ENCODE assay signal across 8 mouse cellular contexts in genomic region chr9:119322289-119323259, GRCm38 (mm10). TPM values are rescaled to one million over a fixed set of nuclear protein-coding genes. Genes with fewer than 3 reads are reported as not detected.
DNase-seq lines count a peak whose midpoint lies in the region; ATAC-seq and TF ChIP-seq lines count a peak whose summit lies in the region.

Oxsr1 (minus strand) TSS chr9:119322427.

- TF ChIP-seq CTCF in G1E (IDR thresholded peaks at IDR 0.05; ENCODE audit: low read depth, low read length) = no peak
- peak; percentile 77 for TF ChIP-seq CTCF in layer of hippocampus, adult 2 months (conservative IDR thresholded peaks at IDR 0.05)
- peak; percentile 57 for TF ChIP-seq CTCF in lung, embryonic 14.5 days (IDR thresholded peaks at IDR 0.05; ENCODE audit: low read depth)
- 0 out of 2 replicates have a peak, but pooled peaks have one; percentile 38 for TF ChIP-seq CTCF in olfactory bulb, adult 2 months (IDR thresholded peaks at IDR 0.05; ENCODE audit: insufficient read depth, low read depth, low read length)
- 0 out of 2 replicates have a peak, but pooled peaks have one; percentile 42 for TF ChIP-seq CTCF in thymus, adult 2 months (IDR thresholded peaks at IDR 0.05; ENCODE audit: borderline replicate concordance, control insufficient read depth, extremely low read depth, insufficient read depth, low read length, poor library complexity)

- intact Hi-C loops in heart, postnatal 36 days (cut with DNase I) = loop anchor here (1.0 kb wide), 1 partner anchor 18 kb away; no protein-coding TSS in a partner anchor

- peak within 1 kb of the TSS; percentile 72 for H3K4me2 ChIP-seq in forebrain, embryonic 16.5 days (ENCODE audit: low read length)
- H3K4me2 ChIP-seq in lung, embryonic 14.5 days = peak within 1 kb of the TSS; percentile 96

- no peaks in the 10 kb centered on the region for H3K27me3 ChIP-seq in G1E (ENCODE audit: insufficient read depth, low read length)
- no peaks in the 10 kb centered on the region for H3K27me3 ChIP-seq in forebrain, embryonic 16.5 days (replicated peaks; ENCODE audit: control insufficient read depth, insufficient read depth, low read length)
- no peaks in the 10 kb centered on the region for H3K27me3 ChIP-seq in lung, embryonic 14.5 days (ENCODE audit: insufficient read depth, low read length)
- no peaks in the 10 kb centered on the region for H3K27me3 ChIP-seq in thymus, adult 2 months (ENCODE audit: control insufficient read depth, insufficient read depth, low read length)

- peak; percentile 92 for ATAC-seq in G1E (ENCODE audit: extremely low read depth, insufficient number of reproducible peaks, low FRiP score, poor library complexity, severe bottlenecking)
- ATAC-seq in forebrain, embryonic 16.5 days = peak; percentile 98
- ATAC-seq in lung, embryonic 14.5 days (ENCODE audit: insufficient read depth) = peak; percentile 97

- WGBS in forebrain, embryonic 16.5 days = under 1% methylated on average over 76 of the region's 76 CpGs
- under 1% methylated on average over 76 of the region's 76 CpGs for WGBS in lung, embryonic 14.5 days
- WGBS in olfactory bulb, adult 2 months = under 1% methylated on average over 75 of the region's 76 CpGs
- WGBS in thymus, adult 2 months = under 1% methylated on average over 76 of the region's 76 CpGs

- H3K4me1 ChIP-seq in G1E (ENCODE audit: insufficient read depth, low read depth, low read length) = peaks cover 42% of the 10 kb centered on the region
- H3K4me1 ChIP-seq in forebrain, embryonic 16.5 days (replicated peaks; ENCODE audit: control insufficient read depth, insufficient read depth, low read length) = peaks cover 19% of the 10 kb centered on the region
- no peaks in the 10 kb centered on the region for H3K4me1 ChIP-seq in lung, embryonic 14.5 days (ENCODE audit: insufficient read depth)
- H3K4me1 ChIP-seq in olfactory bulb, adult 2 months (ENCODE audit: control insufficient read depth, insufficient read depth, low read length) = peaks cover 7% of the 10 kb centered on the region; the same call in 1 of the 2 replicates
- H3K4me1 ChIP-seq in thymus, adult 2 months (replicated peaks; ENCODE audit: control insufficient read depth, insufficient read depth, low read length) = peaks cover 9% of the 10 kb centered on the region

- DNase-seq in G1E (ENCODE audit: low spot score) = peak; percentile 93
- peak; percentile 99 for DNase-seq in cerebellum, adult 18-20 months
- DNase-seq in heart, postnatal 36 days = peak; percentile 99
- DNase-seq in layer of hippocampus, adult 2 months (ENCODE audit: low spot score in 2 of 2) = peak; percentile 97 to 99
- peak; percentile 99 for DNase-seq in lung, embryonic 14.5 days
- peak; percentile 98 for DNase-seq in thymus, adult 2 months

- H3K36me3 ChIP-seq in G1E (replicated peaks) = peaks cover 21% of the 10 kb centered on the region
- no peaks in the 10 kb centered on the region for H3K36me3 ChIP-seq in forebrain, embryonic 16.5 days (ENCODE audit: control insufficient read depth, insufficient read depth)
- no peaks in the 10 kb centered on the region for H3K36me3 ChIP-seq in lung, embryonic 14.5 days (ENCODE audit: insufficient read depth)
- H3K36me3 ChIP-seq in thymus, adult 2 months (ENCODE audit: control insufficient read depth, insufficient read depth, low read length) = no peaks in the 10 kb centered on the region

- peak within 1 kb of the TSS; percentile 95 for H3K27ac ChIP-seq in forebrain, embryonic 16.5 days (ENCODE audit: low read length)
- H3K27ac ChIP-seq in layer of hippocampus, adult 2 months = peak within 1 kb of the TSS; percentile 100
- H3K27ac ChIP-seq in lung, embryonic 14.5 days (ENCODE audit: low read depth) = peak within 1 kb of the TSS; percentile 91
- H3K27ac ChIP-seq in olfactory bulb, adult 2 months (ENCODE audit: insufficient read depth, low read depth, low read length) = peak within 1 kb of the TSS; percentile 97
- H3K27ac ChIP-seq in thymus, adult 2 months (ENCODE audit: control insufficient read depth, insufficient read depth, low read length) = peak within 1 kb of the TSS; percentile 83

- peak; percentile 60; the same call in 1 of the 2 replicates for TF ChIP-seq POLR2A in olfactory bulb, adult 2 months (IDR thresholded peaks at IDR 0.05; ENCODE audit: insufficient read depth, low read depth, low read length)
- peak; percentile 53 for TF ChIP-seq POLR2A in thymus, adult 2 months (IDR thresholded peaks at IDR 0.05; ENCODE audit: control insufficient read depth, extremely low read depth, insufficient read depth, low read length, poor library complexity)

- peak within 1 kb of the TSS; percentile 99 for H3K4me3 ChIP-seq in G1E (ENCODE audit: low read depth, low read length)
- H3K4me3 ChIP-seq in forebrain, embryonic 16.5 days (replicated peaks; ENCODE audit: low read length) = peak within 1 kb of the TSS; percentile 69
- H3K4me3 ChIP-seq in layer of hippocampus, adult 2 months = peak within 1 kb of the TSS; percentile 96
- H3K4me3 ChIP-seq in lung, embryonic 14.5 days (ENCODE audit: low read depth, low read length) = peak within 1 kb of the TSS; percentile 91
- H3K4me3 ChIP-seq in olfactory bulb, adult 2 months (ENCODE audit: insufficient read depth, low read depth, low read length) = peak within 1 kb of the TSS; percentile 65
- peak within 1 kb of the TSS; percentile 52 for H3K4me3 ChIP-seq in thymus, adult 2 months (ENCODE audit: control insufficient read depth, insufficient read depth, low read length)

- no peaks in the 10 kb centered on the region for H3K9me3 ChIP-seq in G1E (replicated peaks)
- no peaks in the 10 kb centered on the region for H3K9me3 ChIP-seq in forebrain, embryonic 16.5 days (ENCODE audit: control insufficient read depth, low read length)
- H3K9me3 ChIP-seq in lung, embryonic 14.5 days (ENCODE audit: low read depth, low read length) = no peaks in the 10 kb centered on the region

- peak within 1 kb of the TSS; percentile 68 for H3K9ac ChIP-seq in forebrain, embryonic 16.5 days (replicated peaks; ENCODE audit: low read depth, low read length)
- peak within 1 kb of the TSS; percentile 83 for H3K9ac ChIP-seq in lung, embryonic 14.5 days

RNA-seq across cellular contexts. Expression of gene Oxsr1, which starts in this region (rescaled TPM):
- 35.4 and 59.7 TPM in 2 replicates for total RNA-seq in G1E (2014; fragmentation: Nextera tagmentation)
- total RNA-seq in G1E (2017) = 53.5 and 56.3 TPM in 2 replicates
- 14.7 and 18.2 TPM in 2 replicates for polyA plus RNA-seq in G1E (2012)
- 13.4 and 14.6 TPM in 2 replicates for polyA plus RNA-seq in forebrain, embryonic 16.5 days (2015; fragmentation: Nextera tagmentation; extraction: Ambion mirVana)
- total RNA-seq in heart, postnatal 36 days (2021) = 10 to 100 TPM; 49.3 to 49.5 TPM
- total RNA-seq in layer of hippocampus, adult 2 months (2021) = 10 to 100 TPM; 30.2 to 31.2 TPM
- 13.3 and 14.4 TPM in 2 replicates for polyA plus RNA-seq in lung, embryonic 14.5 days (2014; fragmentation: Nextera tagmentation; extraction: Ambion mirVana)
- not detected in 2 replicates for polyA plus RNA-seq in olfactory bulb, adult 2 months (2012; ENCODE audit: insufficient read depth, insufficient read length, low replicate concordance, missing spikeins)
- polyA plus RNA-seq in thymus, adult 2 months (2012; rRNA removed) = 24.5 and 25.3 TPM in 2 replicates

Comparison
In these comparisons a context has a peak if more than half of its experiments do, and no peak if none do; other contexts are left out.
1. Peak in every context shown above with its lines: DNase-seq, ATAC-seq, H3K4me3 ChIP-seq and H3K27ac ChIP-seq.